Mouse (Mus musculus) heart, postnatal 0 days (tissue): ENCODE measurements around the gene Chn2. TPM values are rescaled to one million over a fixed set of nuclear protein-coding genes. Genes with fewer than 3 reads are reported as not detected.

Experiments used
- ATAC-seq: fragments of 200-750 bp; cut with Nextera tagmentation; 2 replicates; pipeline ENCODE4 v1.8.0; 2017; ENCODE audit warnings: low read depth, moderate number of reproducible peaks, moderate library complexity; ENCODE audit not compliant: insufficient read depth
- DNase-seq: peaks from one replicate; pipeline ENCODE4 v3.0.0-alpha.2; 2016; ENCODE audit warnings: low spot score
- H3K27ac ChIP-seq: fragments of 300-500 bp; sonication (generic); 2 replicates; pipeline ENCODE4 v1.5.1; 2014; ENCODE audit warnings: low read depth, mild to moderate bottlenecking
- H3K27me3 ChIP-seq: fragments of 300-500 bp; sonication (generic); 2 replicates; pipeline ENCODE4 v1.6.1; 2014; ENCODE audit warnings: low read length, mixed read lengths; ENCODE audit not compliant: control insufficient read depth, insufficient read depth
- H3K36me3 ChIP-seq: fragments of 300-500 bp; sonication (generic); replicated peaks from 2 replicates; pipeline ENCODE4 v1.6.1; 2014; ENCODE audit warnings: low read length, mixed read lengths; ENCODE audit not compliant: control insufficient read depth, insufficient read depth
- H3K4me1 ChIP-seq: fragments of 300-500 bp; sonication (generic); 2 replicates; pipeline ENCODE4 v1.6.1; 2014; ENCODE audit warnings: antibody characterized with exemption; ENCODE audit not compliant: control insufficient read depth, insufficient read depth
- H3K4me2 ChIP-seq: fragments of 300-500 bp; sonication (generic); 2 replicates; pipeline ENCODE4 v1.6.1; 2014; ENCODE audit warnings: low read depth, mild to moderate bottlenecking, low read length, moderate library complexity
- H3K4me3 ChIP-seq: fragments of 300-500 bp; sonication (generic); 2 replicates; pipeline ENCODE4 v1.5.1; 2014; ENCODE audit warnings: low read depth, low read length
- H3K9ac ChIP-seq: fragments of 300-500 bp; sonication (generic); replicated peaks from 2 replicates; pipeline ENCODE4 v1.6.1; 2014; ENCODE audit warnings: low read depth, low read length, mixed read lengths
- H3K9me3 ChIP-seq: fragments of 300-500 bp; sonication (generic); replicated peaks from 2 replicates; pipeline ENCODE4 v1.6.1; 2016; ENCODE audit warnings: low read length; ENCODE audit not compliant: control insufficient read depth
- CTCF ChIP-seq: IDR thresholded peaks from 2 replicates; pipeline ENCODE4 v1.5.1; 2016; ENCODE audit warnings: antibody characterized with exemption, control low read depth, low read depth
- EP300 ChIP-seq: IDR thresholded peaks from 2 replicates; pipeline ENCODE4 v1.6.1; 2016; ENCODE audit warnings: antibody characterized with exemption, low read depth
- WGBS: fragments of 180-500 bp; shearing (Covaris S2); extraction: QIAGEN DNeasy Blood & Tissue Kit; methylation state at CpG from one replicate; pipeline ENCODE4 v1.1.7; 2014; 5-methylcytosine and 5-hydroxymethylcytosine counted together
- polyA plus RNA-seq: library from polyadenylated mRNA; unstranded; fragments of >200 nt; fragmentation: Nextera tagmentation; extraction: Ambion mirVana; gene quantifications from 2 replicates; pipeline ENCODE4 v1.2.1, GENCODE M21; 2015
- total RNA-seq: library from RNA; depleted of rRNA; stranded (reverse); fragments of >200 nt; gene quantifications from 2 replicates; pipeline ENCODE4 v1.2.3, GENCODE M21; 2014; ENCODE audit warnings: low replicate concordance

Chn2 gene
- total and polyA plus RNA-seq, 2 experiments from 2014 or later = 2.0 to 12.2 TPM

DNA sequence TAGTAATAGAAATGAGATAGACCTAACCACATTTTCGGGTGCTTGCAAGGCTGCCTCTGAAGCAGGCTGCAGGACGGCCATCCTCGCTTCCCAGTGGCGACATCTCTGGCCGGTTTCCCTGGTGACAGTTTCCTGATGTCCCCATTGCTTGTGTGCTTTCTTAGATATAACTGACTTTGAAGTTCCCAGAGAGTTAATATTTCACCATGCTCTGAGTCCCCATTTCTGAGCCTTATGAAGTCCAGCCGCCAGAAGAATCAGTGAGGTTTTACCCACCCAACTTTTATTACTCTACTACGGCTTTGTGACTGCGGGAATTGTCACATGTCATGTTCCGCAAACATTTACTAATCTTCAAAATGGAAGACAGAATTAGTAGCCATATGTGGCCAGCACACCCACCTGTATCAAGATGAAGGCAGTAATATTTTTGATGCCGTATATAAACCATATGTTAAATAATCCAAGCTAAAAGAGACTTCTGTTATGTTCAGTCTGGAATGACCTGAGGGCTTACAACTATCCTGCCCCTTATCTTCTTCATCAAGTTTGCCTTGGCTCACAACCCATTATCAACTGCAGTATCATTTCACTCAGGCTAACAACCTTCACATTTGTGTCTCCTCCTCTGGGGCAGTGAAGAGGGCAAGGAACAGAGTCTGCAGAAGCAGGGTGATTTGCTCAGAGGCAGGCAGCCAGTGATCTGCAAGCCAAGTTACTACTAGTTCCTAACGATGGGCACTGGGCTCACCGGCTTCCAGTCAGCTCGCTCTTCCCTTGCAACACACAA is 192.6 kb downstream of the Chn2 start:
- 70% methylated on average over 13 of the region's 13 CpGs for WGBS
- no peak for TF ChIP-seq EP300
- no peak for TF ChIP-seq CTCF
- H3K4me3 ChIP-seq = no peak overlapping the region
- H3K27me3 ChIP-seq = no peaks in the 10 kb centered on the region
- no peaks in the 10 kb centered on the region; the same call in 1 of the 2 replicates for H3K9me3 ChIP-seq
- no peak overlapping the region for H3K9ac ChIP-seq
- no peaks in the 10 kb centered on the region for H3K36me3 ChIP-seq
- DNase-seq = no peak
- H3K27ac ChIP-seq = no peak overlapping the region
- H3K4me1 ChIP-seq = no peaks in the 10 kb centered on the region
- no peak overlapping the region for H3K4me2 ChIP-seq
- no peak for ATAC-seq

DNA sequence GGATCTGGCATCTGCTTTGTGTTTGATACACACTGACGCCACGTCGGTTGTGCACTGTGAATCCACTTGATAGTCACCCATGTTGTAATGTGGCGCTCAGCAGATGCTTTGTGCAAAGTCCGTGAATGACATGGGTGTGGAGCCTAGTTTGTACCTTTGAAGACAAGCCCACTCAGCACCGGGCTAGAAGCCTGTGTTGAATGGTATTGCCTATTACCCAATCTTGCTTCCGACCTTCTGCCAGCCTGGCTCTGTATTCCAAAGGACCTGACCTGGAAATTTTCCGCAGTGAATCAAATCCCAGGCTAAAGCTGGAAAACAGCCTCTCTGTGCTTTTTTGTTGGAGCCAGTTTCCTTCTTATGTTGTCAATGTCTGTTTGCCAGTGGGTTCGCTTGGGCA is 197.1 kb downstream of the Chn2 start:
- no peaks in the 10 kb centered on the region for H3K27me3 ChIP-seq
- H3K9me3 ChIP-seq = no peaks in the 10 kb centered on the region; the same call in 1 of the 2 replicates
- TF ChIP-seq CTCF (no peak), EP300 (no peak)
- H3K4me2 ChIP-seq = no peak overlapping the region
- 83% methylated on average over 9 of the region's 9 CpGs for WGBS
- no peak overlapping the region for H3K9ac ChIP-seq
- H3K4me3 ChIP-seq = no peak overlapping the region
- no peak overlapping the region for H3K27ac ChIP-seq
- no peak for DNase-seq
- no peaks in the 10 kb centered on the region for H3K36me3 ChIP-seq
- ATAC-seq = no peak
- no peaks in the 10 kb centered on the region for H3K4me1 ChIP-seq

GRCm38 (mm10) chr6:54241761-54242160 is 202.4 kb downstream of the Chn2 start:
- Histone ChIP-seq H3K4me1 (peaks cover 8% of the 10 kb centered on the region), H3K36me3 (no peaks in the 10 kb centered on the region), H3K27ac (no peak overlapping the region), H3K9ac (no peak overlapping the region), H3K27me3 (no peaks in the 10 kb centered on the region), H3K9me3 (no peaks in the 10 kb centered on the region), H3K4me2 (0 out of 2 replicates have a peak overlapping the region, but pooled peaks have one; percentile 38), H3K4me3 (no peak overlapping the region)
- ATAC-seq (no peak), DNase-seq (no peak)
- no peak for TF ChIP-seq EP300
- no peak for TF ChIP-seq CTCF
- 64% methylated on average over 5 of the region's 5 CpGs for WGBS

- H3K27me3 ChIP-seq = no peaks in the 10 kb centered on the region
- WGBS = 26% methylated on average over 9 of the region's 9 CpGs
- TF ChIP-seq CTCF (no peak), EP300 (no peak)
- peak; percentile 51 for DNase-seq
- no peaks in the 10 kb centered on the region for H3K9me3 ChIP-seq
- peak overlapping the region; percentile 38; the same call in 1 of the 2 replicates for H3K4me2 ChIP-seq
- no peak for ATAC-seq
- no peak overlapping the region; the same call in 1 of the 2 replicates for H3K27ac ChIP-seq
- H3K4me1 ChIP-seq = peaks cover 8% of the 10 kb centered on the region
- H3K36me3 ChIP-seq = no peaks in the 10 kb centered on the region
- H3K4me3 ChIP-seq = no peak overlapping the region
- no peak overlapping the region for H3K9ac ChIP-seq
Observed at GRCm38 (mm10) chr6:54242286-54242685, 202.9 kb downstream of the Chn2 start.

DNA sequence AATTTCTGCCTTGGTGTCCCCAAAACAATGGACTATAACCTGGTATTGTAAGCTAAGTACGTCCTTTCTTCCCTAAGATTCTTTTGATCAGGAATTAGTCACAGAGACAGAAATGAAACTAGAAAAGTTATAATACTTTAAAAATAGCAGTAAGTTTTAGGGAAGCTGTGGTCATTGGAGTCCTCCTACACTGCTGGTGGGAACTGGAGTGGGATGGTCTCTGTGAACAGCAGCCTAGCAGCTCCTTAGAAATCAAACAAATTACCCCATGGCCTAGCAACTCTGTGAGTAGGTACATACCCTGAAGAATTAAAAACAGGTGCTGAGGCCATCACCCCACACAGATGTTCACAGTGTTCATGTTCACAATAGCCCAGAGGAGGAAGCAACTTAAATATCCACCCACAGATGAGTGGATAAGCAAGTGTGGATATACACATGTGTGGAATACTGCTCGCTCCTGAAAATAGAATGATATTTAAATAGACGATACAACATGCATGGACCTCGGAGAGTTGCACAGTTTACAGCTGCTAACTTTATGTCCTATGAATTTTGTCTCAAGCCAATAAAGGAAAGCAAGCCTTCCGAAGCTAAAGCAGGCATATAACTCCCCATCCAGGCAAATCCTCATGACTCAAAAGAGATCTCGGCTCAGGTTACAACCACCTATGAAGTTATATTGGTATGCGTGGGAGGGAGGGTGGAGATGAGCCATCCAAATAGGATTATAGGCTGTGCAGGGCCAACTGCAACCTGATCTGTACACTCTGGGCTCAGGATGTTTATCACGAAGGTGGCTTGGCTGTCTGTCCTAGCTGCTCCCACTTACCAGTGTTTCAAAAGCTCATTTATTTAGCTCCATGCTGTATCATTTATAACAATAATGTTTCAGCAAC is 209.2 kb downstream of the Chn2 start:
- ATAC-seq (no peak), DNase-seq (no peak)
- WGBS = 76% methylated on average over 8 of the region's 8 CpGs
- Histone ChIP-seq H3K9ac (no peak overlapping the region), H3K4me1 (0 out of 2 replicates have a peak, but pooled peaks cover 2% of the 10 kb centered on the region), H3K4me2 (no peak overlapping the region), H3K36me3 (no peaks in the 10 kb centered on the region), H3K9me3 (no peaks in the 10 kb centered on the region), H3K27ac (no peak overlapping the region), H3K4me3 (no peak overlapping the region), H3K27me3 (no peaks in the 10 kb centered on the region)
- TF ChIP-seq CTCF (no peak), EP300 (no peak)
